Mouse (Mus musculus) spleen, postnatal 10 days (tissue): Measurements from ENCODE around the gene Podxl.
A peak's percentile ranks its signal among the peaks of the same experiment; 100 is the strongest.

Experiments
- DNase-seq, 2 experiments: peaks; one replicate each; pipeline ENCODE4 v3.0.0; 2021 to 2022; ENCODE audit warnings: low spot score in 2 of 2

Gene Podxl

DNA sequence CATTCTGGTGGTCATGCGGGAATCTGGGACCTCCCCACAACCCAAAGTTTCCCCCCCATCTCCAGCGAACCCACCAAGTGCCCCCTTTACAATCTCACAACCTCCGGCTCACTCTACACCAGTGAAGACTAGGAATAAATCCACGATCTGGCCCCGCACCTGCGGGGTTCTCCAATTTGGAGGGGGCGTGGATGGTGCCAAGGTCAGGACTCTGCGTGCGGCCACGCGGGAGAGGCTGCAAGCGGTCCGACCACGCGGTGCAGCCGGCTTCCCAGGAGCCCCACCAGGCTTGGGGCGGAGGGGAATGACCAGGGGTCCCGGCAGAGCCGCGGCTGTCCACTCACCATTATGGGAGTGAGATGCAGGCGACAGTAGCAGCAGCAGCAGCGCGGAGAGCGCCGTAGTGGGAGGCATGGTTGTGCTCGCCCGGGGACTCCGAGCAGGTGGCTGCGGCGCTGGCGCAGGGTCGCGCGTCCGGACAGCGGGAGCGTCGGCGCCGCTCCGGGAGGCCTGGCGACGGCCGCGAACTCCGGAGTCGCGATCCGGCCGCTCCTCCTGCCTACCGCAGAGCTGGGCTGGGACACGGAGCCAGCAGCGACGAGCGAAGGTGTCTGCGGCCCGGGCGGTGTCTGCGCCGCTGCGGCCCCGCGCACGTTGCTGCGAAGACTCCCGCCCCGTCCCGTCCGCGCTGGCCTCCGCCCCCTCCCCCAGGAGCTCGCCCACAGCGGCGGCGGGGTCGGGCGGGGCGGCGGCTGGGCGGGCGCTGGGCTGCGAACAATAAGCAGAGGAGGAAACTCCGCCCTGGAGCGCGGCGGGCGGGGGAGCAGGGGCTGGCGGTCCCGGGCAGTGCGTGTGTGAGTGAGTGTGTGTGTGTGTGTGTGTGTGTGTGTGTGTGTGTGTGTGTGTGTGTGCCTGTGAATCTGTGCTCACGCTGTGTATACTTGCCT lies at the start of gene Podxl:
Gene Podxl, minus strand, starts transcription at position 747 of the 947 bp plus-strand sequence.
- DNase-seq: peak; percentile 14 to 64

DNA sequence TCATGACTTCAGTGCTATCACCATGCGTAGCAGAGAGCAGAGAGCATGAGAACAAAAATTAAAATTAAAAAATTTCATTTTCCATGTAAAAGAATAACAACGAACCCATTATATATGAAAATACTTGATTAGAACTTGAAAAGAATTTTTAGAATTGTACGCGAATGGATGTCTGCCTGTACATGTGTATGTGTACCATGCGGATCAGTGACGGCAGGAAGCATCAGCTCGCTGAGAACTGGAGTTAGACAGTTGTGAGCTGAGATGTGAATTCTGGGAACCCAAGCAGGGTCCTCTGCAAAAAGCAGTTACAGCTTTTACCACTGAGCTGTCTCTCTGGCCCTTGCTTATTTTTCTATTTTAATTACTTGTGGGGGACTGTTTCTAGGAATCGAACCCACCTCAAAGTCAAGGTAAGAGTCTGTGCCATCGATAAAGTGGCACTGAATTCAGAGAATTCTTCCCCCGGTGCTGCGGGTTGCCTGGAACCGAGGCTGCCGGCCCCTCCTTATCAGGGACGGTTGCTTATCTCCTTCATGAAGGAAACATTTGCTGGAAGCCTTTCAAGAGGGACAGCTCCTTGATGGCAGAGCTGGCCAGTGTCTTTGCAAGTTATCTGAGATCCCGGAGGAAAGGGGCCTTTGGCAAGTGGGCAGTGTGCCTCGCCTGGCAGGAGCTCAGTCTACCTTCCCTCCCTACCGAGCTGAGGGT lies 48.9 kb upstream of the Podxl start:
- DNase-seq: peak; percentile 39 to 43

DNA sequence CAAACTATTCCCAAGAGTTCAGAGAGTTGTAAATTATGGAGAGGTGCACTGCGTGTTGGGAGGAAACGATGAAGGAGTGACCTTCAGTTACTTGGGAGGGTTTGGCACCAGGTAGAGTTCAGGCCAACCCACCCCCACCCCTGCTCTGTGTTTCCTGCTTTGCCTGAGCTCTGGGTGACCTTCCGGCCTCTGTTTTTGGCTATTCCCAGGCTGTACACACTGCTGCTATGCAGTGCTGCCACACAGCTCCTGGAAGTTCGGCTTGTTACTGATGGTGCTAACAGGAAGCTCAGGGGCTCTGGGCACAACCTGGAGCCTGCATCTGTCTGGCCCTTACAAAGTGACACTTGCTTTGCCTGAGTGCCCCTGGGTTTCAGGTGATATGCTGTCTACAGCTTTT lies 42.6 kb upstream of the Podxl start:
- DNase-seq: no peak

DNA sequence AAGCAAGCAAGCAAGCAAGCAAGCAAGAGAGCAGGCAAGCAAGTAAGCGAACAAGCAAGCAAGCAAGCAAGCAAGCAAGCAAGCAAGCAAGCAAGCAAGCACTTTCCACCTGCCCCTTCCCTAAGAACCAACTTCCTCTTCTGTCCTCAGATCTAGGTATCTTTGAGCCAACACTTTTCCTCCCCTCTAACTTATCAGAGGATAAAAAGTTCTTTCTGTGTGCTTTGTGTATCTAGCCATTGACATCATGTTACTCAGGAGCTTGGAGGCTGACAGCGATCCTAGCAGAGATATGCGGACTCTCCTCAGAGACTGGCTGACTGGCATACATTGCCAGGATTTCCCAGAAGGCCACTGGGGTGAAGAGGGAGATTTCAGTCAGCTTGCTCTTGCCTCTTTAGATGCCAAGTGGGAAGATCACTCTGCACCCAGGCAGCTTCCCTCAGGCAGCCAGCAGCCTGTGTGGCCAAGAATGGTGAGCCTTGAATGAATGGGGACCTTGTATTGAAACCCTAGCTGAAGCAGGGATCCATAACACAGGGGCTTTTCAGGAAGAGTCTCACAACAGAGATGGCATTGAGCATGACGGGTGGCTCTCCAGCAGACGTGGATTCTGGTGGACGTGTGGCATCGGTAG lies 41.0 kb upstream of the Podxl start:
- DNase-seq: no peak

DNA sequence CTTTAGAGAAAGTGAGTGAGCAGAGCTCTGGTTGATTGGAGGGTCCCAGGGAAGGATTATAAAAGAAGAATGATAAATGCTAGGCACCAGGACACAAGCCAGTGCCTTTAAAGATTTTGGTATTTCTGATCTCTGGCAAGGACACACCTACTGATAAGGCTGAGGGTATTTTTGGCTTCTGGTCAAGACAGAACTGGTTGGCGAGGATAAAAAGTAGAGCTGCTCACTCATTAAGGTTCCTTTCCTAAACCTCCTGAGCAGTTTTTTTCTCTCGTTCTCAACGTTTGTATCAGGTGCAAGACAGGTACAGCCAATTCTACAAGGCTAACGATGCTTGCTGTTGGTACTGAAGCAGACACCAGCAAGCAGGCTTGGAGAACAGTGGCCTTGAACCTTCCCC lies 38.7 kb upstream of the Podxl start:
- DNase-seq: no peak

DNA sequence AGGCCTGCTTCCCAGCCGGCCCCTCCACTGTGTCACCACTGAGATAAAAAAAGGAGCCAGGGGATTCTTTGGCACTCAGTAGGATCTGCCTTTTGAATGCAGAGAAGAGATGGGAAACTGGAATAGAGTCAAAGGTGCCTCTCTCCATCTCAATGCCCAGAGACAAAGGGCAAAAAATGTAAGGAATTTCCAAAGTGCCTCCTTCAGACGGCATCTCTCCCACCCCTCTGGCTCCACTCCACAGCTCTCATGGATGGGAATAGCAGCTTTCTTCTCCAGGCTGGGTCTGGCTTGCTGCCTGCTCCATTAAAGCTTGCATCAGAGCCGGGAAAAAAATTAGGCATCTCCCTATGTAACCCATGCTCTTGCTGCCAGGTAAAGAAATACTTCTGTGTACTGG lies 37.4 kb upstream of the Podxl start:
- no peak for DNase-seq

DNA sequence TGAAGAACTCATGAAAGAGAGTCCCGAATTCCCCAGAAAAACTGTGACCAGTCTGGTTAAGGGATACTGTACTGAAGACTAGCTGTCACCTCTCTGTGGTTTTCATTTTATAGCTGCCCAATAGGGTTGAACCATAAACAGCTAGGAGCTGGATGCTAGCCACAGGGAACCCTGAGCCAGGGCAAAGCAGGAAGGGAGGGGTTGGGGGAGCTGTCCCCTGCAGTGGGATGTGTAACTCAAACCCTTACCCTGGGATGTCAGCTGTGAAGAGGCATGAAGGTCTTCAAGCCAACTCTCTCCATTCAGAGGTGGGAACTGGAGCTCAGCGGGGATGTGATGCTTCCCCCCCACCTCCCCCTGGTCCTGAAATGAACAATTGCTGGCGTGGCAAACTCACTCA lies 36.1 kb upstream of the Podxl start:
- no peak for DNase-seq

DNA sequence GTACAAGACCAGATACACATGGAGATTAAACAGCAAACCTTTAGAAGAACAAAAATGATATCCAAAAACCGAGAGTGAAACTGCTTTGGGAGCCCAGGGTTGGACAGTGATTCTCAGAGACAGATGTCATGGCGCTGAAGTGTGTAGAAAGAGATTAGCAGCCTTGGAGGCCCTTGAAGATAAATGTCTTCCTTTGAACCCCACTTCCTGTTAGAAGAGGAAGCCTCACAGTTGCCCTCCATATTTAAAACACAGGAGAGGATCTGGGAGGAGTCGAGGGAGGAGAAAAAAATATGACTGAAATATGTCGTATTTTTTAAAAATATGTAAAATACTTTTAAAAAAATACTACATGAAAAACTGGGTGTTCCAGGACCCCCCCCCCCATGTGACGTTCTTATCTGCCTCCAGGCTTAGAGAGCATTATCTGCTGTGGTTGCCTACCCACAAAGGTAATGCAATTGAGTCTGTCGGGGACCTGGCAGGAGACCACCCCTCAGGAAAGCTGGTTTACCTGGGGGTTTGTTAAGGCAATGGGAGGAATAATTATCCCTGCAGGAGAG lies 34.6 kb upstream of the Podxl start:
- no peak for DNase-seq

DNA sequence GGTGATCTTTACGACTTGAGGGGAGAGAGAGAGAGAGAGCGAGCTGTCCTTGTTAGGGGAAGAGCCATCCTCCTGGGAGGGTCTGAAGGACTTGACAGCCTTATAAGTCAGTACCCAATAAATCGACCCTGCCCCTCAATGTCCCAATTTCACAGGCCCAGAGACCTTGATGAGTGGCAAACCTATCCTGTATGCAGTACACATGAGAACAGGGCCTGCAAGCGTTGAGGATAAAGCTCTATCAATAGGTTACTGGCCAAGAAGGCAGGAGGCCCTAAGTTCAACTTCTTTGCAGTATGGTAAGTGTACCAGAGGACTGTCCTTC lies 33.3 kb upstream of the Podxl start:
- no peak for DNase-seq

DNA sequence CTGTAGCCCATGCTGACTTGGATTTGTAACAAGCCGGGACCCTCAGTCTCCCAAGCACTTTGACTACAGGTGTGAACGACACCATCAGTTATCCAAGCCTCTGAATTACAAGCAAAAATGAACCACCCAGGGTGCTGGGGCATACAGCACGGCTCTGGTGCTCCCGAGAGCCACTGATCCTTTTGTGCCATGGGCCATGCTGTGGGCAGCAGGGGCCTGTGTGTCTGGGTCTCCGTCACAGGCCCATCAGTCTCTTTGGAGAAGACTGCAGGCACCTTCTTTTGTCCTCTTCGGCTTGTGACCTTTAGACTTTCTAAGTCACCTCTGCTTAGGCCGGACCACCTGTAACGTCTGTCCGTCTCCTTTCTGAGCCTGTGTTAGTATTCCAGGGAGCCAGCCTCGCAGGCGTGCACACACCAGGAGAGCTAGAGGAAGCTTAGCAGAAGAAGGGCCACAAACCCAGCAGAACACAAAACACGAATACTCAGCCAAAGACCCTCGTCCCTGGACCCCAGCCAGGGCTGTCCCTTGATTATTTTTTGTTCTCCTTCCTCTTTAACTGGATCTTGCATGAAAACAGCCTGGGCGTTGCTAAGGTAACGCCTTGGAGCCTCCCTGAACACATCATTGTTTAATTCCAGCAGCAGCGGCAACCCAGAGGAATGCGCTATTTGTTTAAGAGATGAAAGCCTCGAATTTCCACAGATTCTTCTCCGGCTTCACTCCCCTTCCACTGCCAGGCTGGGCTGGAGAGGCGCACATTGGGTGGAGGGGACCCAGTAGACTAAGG lies 32.8 kb upstream of the Podxl start:
- no peak for DNase-seq

DNA sequence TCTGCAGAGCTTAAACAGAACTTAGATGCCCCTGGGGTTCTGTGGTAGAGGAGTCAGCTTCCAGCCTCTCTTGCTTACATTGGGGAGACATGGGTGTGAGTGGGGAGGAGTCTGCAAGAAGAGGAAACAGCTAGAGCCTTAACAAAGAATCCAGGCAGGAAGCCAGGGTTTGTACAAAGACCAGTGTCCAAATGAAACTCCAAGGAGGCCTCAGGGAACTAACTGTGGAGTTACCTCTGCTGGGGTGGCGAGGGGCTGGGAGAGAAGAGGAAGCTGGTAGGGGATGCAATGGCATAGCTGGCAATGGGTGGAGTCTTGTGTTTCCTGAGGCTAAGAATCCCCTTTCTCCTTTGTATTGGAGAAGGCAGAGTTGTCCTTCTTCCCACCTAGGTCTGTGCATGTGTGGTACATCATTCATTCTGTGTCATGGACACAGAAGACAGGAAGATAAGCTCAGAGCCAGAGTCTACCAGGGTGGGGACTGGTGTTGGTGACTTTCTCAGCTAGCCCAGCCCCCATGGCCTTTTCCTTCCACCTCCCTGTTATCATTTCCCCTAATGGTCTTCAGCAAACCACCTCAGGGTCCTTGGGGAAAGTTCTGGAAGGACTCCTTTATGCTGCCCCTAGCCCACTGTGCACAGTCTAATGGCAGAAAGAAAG lies 28.9 kb upstream of the Podxl start:
- DNase-seq: no peak

DNA sequence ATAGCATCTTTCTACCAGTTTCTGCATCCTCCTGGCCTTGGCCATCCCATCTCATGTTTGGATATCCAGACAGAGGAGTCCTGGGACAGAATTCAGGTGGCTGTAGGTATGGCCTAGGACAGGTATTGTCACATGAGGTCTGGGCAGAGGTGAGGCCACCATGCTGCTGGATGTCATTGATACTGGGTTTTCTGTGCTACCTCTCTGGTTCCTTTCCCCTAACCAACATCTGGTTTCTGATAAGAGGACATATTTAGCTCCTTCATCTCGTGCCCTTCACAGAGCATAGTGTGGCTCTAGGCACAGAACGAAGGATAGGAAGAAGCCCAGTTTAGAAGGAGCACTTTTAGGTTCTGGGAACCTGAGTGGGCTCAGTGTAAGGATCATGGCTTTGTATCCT lies 28.3 kb upstream of the Podxl start:
- no peak for DNase-seq

DNA sequence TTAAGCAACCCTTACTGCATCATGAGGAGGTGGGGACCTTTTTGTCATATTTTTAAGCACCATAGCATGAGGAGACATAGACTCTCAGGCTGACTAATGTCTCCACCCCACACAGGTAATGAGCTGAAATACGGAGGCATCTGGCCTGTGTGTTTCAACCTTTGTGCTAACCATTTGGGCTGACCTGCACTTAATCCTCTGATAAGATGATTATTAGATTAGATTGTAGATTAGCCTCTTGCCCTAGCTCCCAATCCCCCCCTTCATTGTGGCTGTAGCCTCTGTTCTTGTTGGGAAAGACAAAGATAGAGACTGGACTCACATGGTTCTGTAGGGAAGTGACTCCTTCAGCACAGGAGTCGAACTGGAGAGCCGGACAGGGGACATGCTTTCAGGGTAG lies 27.9 kb upstream of the Podxl start:
- DNase-seq: no peak

DNA sequence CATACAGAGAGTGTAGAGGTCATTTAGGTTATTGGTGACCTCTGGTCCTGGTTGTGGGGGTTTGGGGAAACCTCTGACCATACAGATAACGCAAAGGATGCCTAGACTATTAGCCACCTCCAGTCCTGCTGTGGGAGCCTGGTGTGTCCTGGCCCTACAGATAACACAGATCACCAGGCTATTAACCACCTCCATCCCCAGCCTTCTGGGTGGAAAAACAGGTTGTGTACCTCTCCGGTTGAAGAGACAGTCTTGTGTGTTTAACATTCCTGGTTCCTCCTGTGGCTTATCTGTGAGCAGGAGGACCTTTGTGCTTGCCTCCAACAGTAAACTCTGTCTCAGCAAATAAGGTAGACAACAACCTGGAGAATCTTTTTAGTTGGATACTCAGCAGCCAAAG lies 27.0 kb upstream of the Podxl start:
- DNase-seq: no peak

DNA sequence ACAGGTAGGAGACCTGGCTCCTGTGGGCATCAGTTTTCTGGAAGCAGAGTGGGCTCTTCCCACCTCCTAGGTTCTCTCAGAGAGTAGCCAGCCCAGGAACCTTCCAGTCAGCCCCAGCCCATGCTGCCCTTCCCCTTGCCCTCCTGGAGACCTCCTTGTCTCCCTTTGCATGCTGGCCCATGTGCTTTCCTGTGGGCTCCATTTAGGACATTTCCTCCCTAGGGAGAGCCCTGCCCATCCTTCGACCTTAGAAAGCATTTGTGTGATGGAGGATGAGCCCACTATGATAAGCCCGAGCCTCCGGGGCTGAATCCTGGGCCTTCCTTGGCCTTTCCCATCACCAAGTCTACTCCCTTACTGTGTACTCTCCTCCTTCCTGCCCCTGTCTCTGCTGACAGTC lies 25.5 kb upstream of the Podxl start:
- no peak for DNase-seq

DNA sequence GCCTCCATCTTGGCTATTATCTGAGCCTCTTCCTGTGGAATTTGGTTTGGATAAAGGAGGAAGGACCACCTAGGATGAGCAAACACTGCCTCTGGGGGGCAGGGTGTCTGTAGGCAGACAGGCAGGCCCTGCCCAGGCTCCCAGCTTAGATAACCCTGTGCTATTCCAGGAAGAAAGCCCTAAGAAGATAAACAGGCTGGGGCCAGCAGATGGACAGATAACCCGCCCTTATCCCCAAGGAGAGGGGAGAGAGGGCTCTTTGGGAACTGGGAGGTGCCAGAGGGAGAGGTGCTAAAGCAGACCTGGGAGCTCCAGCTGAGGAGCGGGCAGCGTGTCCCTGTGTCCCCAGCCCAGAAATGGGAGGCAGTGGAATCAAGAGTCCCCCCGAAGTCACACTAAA lies 23.9 kb upstream of the Podxl start:
- no peak for DNase-seq

DNA sequence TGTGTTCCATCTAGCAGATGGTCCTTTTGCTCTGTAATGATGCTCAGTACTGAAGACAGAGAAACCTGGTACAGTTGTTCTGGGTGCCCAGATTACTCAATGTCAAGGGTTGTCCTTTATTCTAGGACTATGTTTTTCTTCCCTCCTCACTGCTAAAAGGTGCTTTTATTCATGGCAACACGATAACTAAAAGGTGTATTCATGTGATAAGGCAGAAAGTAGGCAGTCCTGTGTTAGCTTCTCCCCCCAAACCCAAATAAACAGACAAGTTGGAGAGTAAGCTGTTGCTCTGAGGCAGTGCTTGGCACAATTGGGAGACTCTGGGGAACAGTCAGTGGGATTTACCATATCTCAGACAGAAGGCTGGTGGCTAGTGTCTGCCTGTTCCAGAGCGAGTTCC lies 22.3 kb upstream of the Podxl start:
- no peak for DNase-seq

DNA sequence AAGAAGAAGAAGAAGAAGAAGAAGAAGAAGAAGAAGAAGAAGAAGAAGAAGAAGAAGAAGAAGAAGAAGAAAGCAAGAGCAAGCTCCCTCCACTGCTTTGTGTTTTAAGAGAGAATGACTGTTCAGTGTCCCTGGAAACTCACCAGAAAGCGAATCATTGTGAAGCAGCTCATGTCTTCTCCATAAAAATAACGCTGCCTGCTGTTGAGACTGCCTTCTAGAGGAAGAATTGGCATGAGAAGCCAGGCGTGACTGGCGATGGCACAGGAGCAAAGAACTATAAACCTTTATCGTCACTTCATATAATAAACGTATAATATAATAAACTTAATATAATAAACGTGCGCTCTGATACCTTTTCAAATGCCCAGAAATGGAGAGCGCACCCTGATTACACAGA lies 12.4 kb upstream of the Podxl start:
- DNase-seq: no peak

DNA sequence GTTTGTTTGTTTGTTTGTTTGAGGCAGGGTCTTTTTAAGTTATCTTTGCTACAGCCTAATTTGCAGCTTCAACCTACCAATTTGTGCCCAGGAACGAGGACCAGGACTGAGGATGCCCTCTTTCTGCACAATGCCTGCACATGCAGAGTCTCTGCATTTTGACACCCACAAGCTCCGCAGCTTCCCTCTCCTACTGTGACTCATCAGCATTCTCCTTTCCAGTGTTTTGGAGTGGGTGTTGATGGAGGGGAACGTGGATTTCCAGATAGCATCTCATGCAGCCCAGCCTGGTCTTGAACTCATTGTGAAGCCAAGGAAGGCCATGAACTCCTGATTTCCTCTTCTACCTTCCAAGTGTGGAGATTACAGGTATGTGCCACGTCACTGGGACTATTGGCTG lies 11.3 kb upstream of the Podxl start:
- no peak for DNase-seq

DNA sequence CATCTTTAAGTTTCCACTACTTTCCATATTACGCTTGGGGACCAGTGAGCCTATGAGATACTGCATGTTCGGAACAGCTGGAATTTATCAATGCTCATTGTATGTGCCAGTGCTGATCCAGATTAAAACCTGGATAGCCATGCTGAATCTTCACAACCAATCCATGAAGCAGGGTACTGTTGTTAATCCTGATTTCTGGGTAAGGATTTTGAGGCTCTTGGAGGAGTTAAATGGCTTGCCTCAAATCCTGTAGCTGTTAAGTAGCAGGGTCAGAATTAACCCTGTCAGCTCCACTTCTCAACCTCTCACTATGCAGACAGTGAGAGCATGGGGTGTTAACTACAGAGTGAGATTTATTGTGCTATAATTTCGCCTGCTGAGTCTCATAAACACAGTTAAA lies 7.7 kb upstream of the Podxl start:
- no peak for DNase-seq

DNA sequence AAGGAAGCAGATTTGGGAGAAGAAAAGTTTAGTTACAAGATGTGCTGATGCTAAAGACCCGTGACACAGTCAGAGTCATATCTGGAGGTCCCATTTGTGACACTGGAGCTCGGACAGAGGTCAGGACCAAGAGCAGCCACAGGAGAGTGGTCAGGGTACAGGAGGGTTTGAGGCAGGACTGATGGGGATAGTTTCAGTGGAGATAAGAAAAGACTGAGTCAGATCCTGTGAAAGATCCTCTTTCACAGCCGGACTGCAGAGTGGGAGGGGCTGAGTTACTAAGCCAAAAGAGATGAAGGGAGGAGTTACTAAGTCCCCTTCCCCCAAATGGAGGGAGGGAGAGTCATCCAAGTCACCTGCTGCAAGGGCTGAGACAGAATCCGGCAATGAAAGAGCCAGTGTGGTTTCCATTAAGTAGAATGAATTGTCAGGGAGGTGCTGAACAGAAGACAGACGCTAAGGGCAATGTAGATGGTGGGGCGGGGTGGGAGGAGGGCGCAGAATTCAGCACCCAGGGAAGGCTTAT lies 4.4 kb upstream of the Podxl start:
- no peak for DNase-seq
